ENCODE assay signal across 7 mouse cellular contexts in genomic region chr13:23436861-23437822, GRCm38 (mm10). TPM values are rescaled to one million over a fixed set of nuclear protein-coding genes. Genes with fewer than 3 reads are reported as not detected.
DNase-seq lines count a peak whose midpoint lies in the region; ATAC-seq lines count a peak whose summit lies in the region.

No protein-coding gene starts in this region.

- peak; percentile 51 to 53 for DNase-seq in CD8-positive naive resting alpha-beta T cell, adult 2 months (ENCODE audit: low read depth in 2 of 2, low spot score in 2 of 2)
- peak; percentile 79 for DNase-seq in NIH3T3 (ENCODE audit: low read depth)
- DNase-seq in heart, postnatal 10 days = peak; percentile 64 to 73
- DNase-seq in kidney, postnatal 36 days = peak; percentile 60 to 80
- DNase-seq in lung, postnatal 10 days = peak; percentile 66
- peak; percentile 60 for DNase-seq in right cerebral cortex, postnatal 4 days

- H3K4me2 ChIP-seq in embryonic facial prominence, embryonic 12.5 days (replicated peaks) = peak overlapping the region; percentile 58

- 0 out of 2 replicates have a peak, but pooled peaks cover 8% of the 10 kb centered on the region for H3K4me1 ChIP-seq in embryonic facial prominence, embryonic 12.5 days

- H3K27ac ChIP-seq in embryonic facial prominence, embryonic 12.5 days = peak overlapping the region; percentile 79

- no peak for ATAC-seq in embryonic facial prominence, embryonic 12.5 days (ENCODE audit: insufficient number of reproducible peaks, insufficient read depth, low FRiP score, low TSS enrichment)

- H3K9ac ChIP-seq in embryonic facial prominence, embryonic 12.5 days = peak overlapping the region; percentile 53

- no peaks in the 10 kb centered on the region for H3K27me3 ChIP-seq in embryonic facial prominence, embryonic 12.5 days

- peak overlapping the region; percentile 58 for H3K4me3 ChIP-seq in embryonic facial prominence, embryonic 12.5 days

- intact Hi-C loops in heart, postnatal 10 days (cut with DNase I) = loop anchor here (1.0 to 5.0 kb wide), 3 partner anchors 82 to 1495 kb away; no protein-coding TSS in a partner anchor

- no peaks in the 10 kb centered on the region for H3K36me3 ChIP-seq in embryonic facial prominence, embryonic 12.5 days

- WGBS in embryonic facial prominence, embryonic 12.5 days = under 1% methylated on average over 32 of the region's 32 CpGs

- H3K9me3 ChIP-seq in embryonic facial prominence, embryonic 12.5 days = no peaks in the 10 kb centered on the region

RNA-seq across cellular contexts. Expression of gene Abt1, which starts 13.5 kb away (rescaled TPM):
- polyA plus RNA-seq in embryonic facial prominence, embryonic 12.5 days (2016; fragmentation: Nextera tagmentation; extraction: Ambion mirVana) = 12.9 and 13.9 TPM in 2 replicates
- total RNA-seq in heart, postnatal 10 days (2021) = 1 to 10 TPM; 5.3 to 5.6 TPM

RNA-seq across cellular contexts. Expression of gene Btn1a1, which starts 28.6 kb away (rescaled TPM):
- 0.10 and 0.20 TPM in 2 replicates for polyA plus RNA-seq in embryonic facial prominence, embryonic 12.5 days (2016; fragmentation: Nextera tagmentation; extraction: Ambion mirVana)
- total RNA-seq in heart, postnatal 10 days (2021) = not detected

RNA-seq across cellular contexts. Expression of gene Btn2a2, which starts 51.5 kb away (rescaled TPM):
- 1.6 TPM in 2 replicates for polyA plus RNA-seq in embryonic facial prominence, embryonic 12.5 days (2016; fragmentation: Nextera tagmentation; extraction: Ambion mirVana)
- total RNA-seq in heart, postnatal 10 days (2021) = not detected
